Mouse (Mus musculus) small intestine, adult 2 months (tissue): ENCODE results near the gene Dusp2. TPM values are rescaled to one million over a fixed set of nuclear protein-coding genes. Genes with fewer than 3 reads are reported as not detected.

ENCODE experiments used
- H3K27ac ChIP-seq: fragments of 200-500 bp; 2 replicates; pipeline ENCODE4 v1.5.1; 2012; ENCODE audit warnings: low read depth, low read length, control low read depth, inconsistent platforms; ENCODE audit not compliant: insufficient read depth
- H3K27me3 ChIP-seq: fragments of 200-500 bp; 2 replicates; pipeline ENCODE4 v1.6.1; 2012; ENCODE audit warnings: mild to moderate bottlenecking, moderate library complexity, low read length, inconsistent platforms; ENCODE audit not compliant: control insufficient read depth, insufficient read depth
- H3K36me3 ChIP-seq: fragments of 200-500 bp; 2 replicates; pipeline ENCODE4 v1.6.1; 2012; ENCODE audit warnings: mild to moderate bottlenecking, low read length, control low read depth, inconsistent platforms; ENCODE audit not compliant: control insufficient read depth, insufficient read depth
- H3K4me1 ChIP-seq: fragments of 200-500 bp; 2 replicates; pipeline ENCODE4 v1.6.1; 2012; ENCODE audit warnings: low read length, inconsistent platforms, mixed read lengths; ENCODE audit not compliant: control insufficient read depth, insufficient read depth, insufficient read length
- H3K4me3 ChIP-seq: fragments of 200-500 bp; 2 replicates; pipeline ENCODE4 v1.5.1; 2012; ENCODE audit warnings: low read depth, mild to moderate bottlenecking, control low read depth, inconsistent platforms, low read length, moderate library complexity
- CTCF ChIP-seq: fragments of 200-500 bp; IDR thresholded peaks from 2 replicates; pipeline ENCODE4 v1.5.1; 2012; ENCODE audit warnings: low read depth, mild to moderate bottlenecking, control low read depth, inconsistent platforms, low read length, moderate library complexity, mixed read lengths; ENCODE audit not compliant: insufficient replicate concordance, insufficient read length; ENCODE audit errors: extremely low read depth
- POLR2A ChIP-seq: fragments of 200-500 bp; IDR thresholded peaks from 2 replicates; pipeline ENCODE4 v1.6.1; 2012; ENCODE audit warnings: low read depth, mild to moderate bottlenecking, control low read depth, inconsistent platforms, low read length, moderate library complexity
- WGBS: fragments of 180-500 bp; shearing (Covaris S2); methylation state at CpG from one replicate; pipeline ENCODE4 v1.1.7; 2018; 5-methylcytosine and 5-hydroxymethylcytosine counted together
- polyA plus RNA-seq: library from polyadenylated mRNA; depleted of rRNA; stranded (reverse); fragments of >200 nt; gene quantifications from 2 replicates; pipeline ENCODE4 v1.2.3, GENCODE M21; 2012

Dusp2 gene
- polyA plus RNA-seq, 1 experiment: 10.2 TPM

DNA sequence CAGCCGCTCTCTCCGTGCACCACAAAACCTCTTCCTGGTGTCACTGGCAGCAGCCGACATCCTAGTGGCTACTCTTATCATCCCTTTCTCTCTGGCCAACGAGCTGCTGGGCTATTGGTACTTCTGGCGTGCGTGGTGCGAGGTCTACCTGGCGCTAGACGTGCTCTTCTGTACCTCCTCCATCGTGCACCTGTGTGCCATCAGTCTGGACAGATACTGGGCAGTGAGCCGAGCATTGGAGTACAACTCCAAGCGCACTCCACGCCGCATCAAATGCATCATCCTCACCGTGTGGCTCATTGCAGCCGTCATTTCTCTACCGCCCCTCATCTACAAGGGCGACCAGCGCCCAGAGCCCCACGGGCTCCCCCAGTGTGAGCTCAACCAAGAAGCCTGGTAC, 27.7 kb downstream of the Dusp2 start:
- Histone ChIP-seq H3K4me3 (peak overlapping the region; percentile 56), H3K36me3 (no peaks in the 10 kb centered on the region), H3K4me1 (peaks cover 9% of the 10 kb centered on the region), H3K27me3 (peaks cover 23% of the 10 kb centered on the region), H3K27ac (no peak overlapping the region)
- WGBS: 5% methylated on average over 20 of the region's 20 CpGs
- TF ChIP-seq CTCF (no peak), POLR2A (no peak)

DNA sequence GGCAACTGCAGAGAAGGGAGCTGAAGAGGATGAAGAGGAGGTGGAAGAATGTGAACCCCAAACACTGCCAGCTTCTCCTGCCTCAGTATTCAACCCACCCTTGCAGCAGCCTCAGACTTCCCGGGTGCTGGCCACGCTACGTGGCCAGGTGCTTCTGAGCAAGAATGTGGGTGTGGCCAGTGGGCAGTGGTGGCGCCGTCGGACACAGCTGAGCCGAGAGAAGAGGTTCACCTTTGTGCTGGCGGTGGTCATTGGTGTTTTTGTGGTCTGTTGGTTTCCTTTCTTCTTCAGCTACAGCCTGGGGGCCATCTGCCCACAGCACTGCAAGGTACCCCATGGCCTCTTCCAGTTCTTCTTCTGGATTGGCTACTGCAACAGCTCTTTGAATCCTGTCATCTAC, 28.5 kb downstream of the Dusp2 start:
- no peak overlapping the region for H3K4me3 ChIP-seq
- H3K27me3 ChIP-seq: peaks cover 23% of the 10 kb centered on the region
- no peaks in the 10 kb centered on the region for H3K36me3 ChIP-seq
- no peak for TF ChIP-seq CTCF
- TF ChIP-seq POLR2A: no peak
- 10% methylated on average over 8 of the region's 8 CpGs for WGBS
- H3K4me1 ChIP-seq: peaks cover 9% of the 10 kb centered on the region
- H3K27ac ChIP-seq: no peak overlapping the region

DNA sequence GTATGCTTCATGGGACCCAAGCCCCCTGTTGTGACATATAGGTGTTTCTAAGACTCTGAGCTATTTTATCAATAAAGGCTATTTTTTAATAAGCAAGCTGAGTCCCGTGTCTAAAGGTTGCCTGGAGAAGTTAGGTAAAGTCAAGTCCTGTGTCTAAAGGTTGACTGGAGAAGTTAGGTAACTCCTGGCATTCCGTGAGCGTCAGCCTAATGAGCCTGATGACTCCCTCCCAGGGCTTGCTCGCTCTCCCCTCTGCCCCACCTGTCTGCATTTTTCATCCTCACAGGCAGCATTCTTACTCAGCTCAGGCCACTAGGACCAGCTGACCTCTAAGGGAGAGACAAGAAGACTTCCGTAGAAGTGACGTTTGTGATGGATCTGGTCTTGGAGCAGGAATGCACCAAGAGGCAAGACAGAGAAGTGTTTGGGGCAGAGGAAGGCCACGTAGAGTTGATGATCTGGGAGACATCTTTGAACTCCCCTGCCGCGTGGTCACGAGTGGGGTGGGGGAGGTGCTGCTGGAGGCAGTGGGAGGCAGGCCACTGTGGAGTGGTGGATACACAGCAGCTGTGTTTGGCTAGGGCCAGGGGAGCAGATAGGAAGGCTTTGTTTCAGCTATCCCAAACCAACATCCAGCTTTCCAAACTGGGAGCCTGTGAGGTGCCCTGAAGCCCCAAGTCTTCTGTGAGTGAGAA, 31.3 kb downstream of the Dusp2 start:
- peaks cover 23% of the 10 kb centered on the region for H3K27me3 ChIP-seq
- no peaks in the 10 kb centered on the region for H3K36me3 ChIP-seq
- WGBS: 40% methylated on average over 10 of the region's 10 CpGs
- no peak overlapping the region for H3K4me3 ChIP-seq
- no peak for TF ChIP-seq POLR2A
- TF ChIP-seq CTCF: no peak
- H3K4me1 ChIP-seq: peaks cover 9% of the 10 kb centered on the region
- H3K27ac ChIP-seq: no peak overlapping the region

- no peak overlapping the region for H3K27ac ChIP-seq
- H3K4me3 ChIP-seq: no peak overlapping the region
- peaks cover 3% of the 10 kb centered on the region for H3K27me3 ChIP-seq
- no peak for TF ChIP-seq CTCF
- no peak for TF ChIP-seq POLR2A
- WGBS: 56% methylated on average over 5 of the region's 5 CpGs
- H3K4me1 ChIP-seq: no peaks in the 10 kb centered on the region; the same call in 1 of the 2 replicates
- no peaks in the 10 kb centered on the region for H3K36me3 ChIP-seq
Observed at GRCm38 (mm10) chr2:127369703-127370376, 33.9 kb downstream of the Dusp2 start.

GRCm38 (mm10) chr2:127370561-127371483, 34.9 kb downstream of the Dusp2 start:
- no peak overlapping the region for H3K4me3 ChIP-seq
- H3K27me3 ChIP-seq: no peaks in the 10 kb centered on the region
- H3K4me1 ChIP-seq: no peaks in the 10 kb centered on the region; the same call in 1 of the 2 replicates
- H3K27ac ChIP-seq: no peak overlapping the region
- WGBS: 49% methylated on average over 9 of the region's 9 CpGs
- no peaks in the 10 kb centered on the region for H3K36me3 ChIP-seq
- TF ChIP-seq POLR2A (no peak), CTCF (no peak)

GRCm38 (mm10) chr2:127371484-127371861, 35.5 kb downstream of the Dusp2 start:
- Histone ChIP-seq H3K4me1 (no peaks in the 10 kb centered on the region; the same call in 1 of the 2 replicates), H3K27me3 (no peaks in the 10 kb centered on the region), H3K27ac (no peak overlapping the region), H3K4me3 (no peak overlapping the region), H3K36me3 (no peaks in the 10 kb centered on the region)
- WGBS: 81% methylated on average over 1 of the region's 1 CpGs
- no peak for TF ChIP-seq POLR2A
- TF ChIP-seq CTCF: no peak

DNA sequence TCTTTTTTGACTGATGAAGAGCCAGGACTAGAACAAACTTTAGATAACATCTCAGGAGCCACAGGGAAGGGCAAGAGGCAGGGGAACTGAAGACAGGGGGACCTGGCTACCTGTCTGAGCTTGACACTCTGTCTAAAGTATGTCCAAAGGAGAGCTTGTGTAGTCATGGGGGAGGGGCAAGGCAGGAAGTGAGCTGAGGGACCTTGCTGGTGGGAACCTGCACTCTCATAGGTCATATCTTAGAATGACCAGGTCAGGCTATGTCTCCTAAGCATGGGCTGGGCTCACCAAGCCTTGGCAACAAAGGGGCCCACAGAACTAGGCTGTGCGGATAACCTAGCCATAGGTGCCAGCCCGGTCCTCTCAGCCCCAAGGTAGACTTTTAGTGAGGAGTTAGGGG, 36.1 kb downstream of the Dusp2 start:
- no peak for TF ChIP-seq CTCF
- TF ChIP-seq POLR2A: no peak
- Histone ChIP-seq H3K4me3 (no peak overlapping the region), H3K36me3 (no peaks in the 10 kb centered on the region), H3K4me1 (no peaks in the 10 kb centered on the region; the same call in 1 of the 2 replicates), H3K27me3 (no peaks in the 10 kb centered on the region), H3K27ac (no peak overlapping the region)
- 86% methylated on average over 2 of the region's 2 CpGs for WGBS
